Mouse (Mus musculus): ENCODE results near the gene Defa31. TPM values are rescaled to one million over a fixed set of nuclear protein-coding genes. Genes with fewer than 3 reads are reported as not detected.
"Not testable (repeated sequence)": the region's sequence is repeated elsewhere in the genome, so short reads cannot be mapped to it uniquely, and the experiment has no call there.

The Defa31 gene
- total RNA-seq (2021): not detected
- long read RNA-seq, experiment 1: 0 reads
- long read RNA-seq, experiment 2: 0 reads

DNA sequence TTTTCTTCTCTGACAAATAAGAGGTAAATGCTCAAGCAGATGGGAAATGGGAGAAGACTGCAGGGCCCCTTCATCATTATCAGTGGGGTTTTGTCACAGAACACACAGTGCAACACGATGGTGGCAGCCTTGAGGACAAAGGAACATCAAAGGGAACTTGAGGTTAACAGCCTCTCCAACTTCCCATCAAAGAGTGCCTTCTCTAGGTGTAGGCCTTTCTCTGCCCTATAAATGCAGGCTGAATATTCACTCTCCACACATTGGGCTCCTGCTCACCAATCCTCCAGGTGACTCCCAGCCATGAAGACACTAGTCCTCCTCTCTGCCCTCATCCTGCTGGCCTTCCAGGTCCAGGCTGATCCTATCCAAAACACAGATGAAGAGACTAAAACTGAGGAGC is at the start of gene Defa31:
TSS of gene Defa31 (plus strand) at position 301 of the 400 bp plus-strand sequence.
- not testable (repeated sequence) for DNase-seq (ENCODE audit: low spot score in 2 of 2)

DNA sequence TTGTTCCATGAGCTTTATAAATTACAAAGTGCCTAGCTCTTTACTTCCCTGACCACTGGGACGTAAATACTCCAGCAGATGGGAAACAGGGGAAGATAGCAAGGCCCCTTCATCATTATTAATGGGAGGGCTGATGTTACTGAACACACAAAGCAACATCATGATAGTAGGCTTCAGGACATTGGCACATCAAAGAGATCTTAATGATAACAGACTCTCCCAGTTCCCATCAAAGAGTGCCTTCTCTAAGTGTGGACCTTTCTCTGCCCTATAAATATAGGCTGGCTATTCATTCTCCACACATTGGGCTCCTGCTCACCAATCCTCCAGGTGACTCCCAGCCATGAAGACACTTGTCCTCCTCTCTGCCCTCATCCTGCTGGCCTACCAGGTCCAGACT is 29.4 kb upstream of the Defa31 start, which contains the start of gene Defa22:
TSS of gene Defa22 (plus strand) at position 301 of the 400 bp plus-strand sequence.
- not testable (repeated sequence) for DNase-seq (ENCODE audit: low spot score in 2 of 2)

GRCm38 (mm10) chr8:21201261-21201660 is 9.8 kb downstream of the Defa31 start, which contains the start of gene Gm15293:
Gene Gm15293, plus strand, starts transcription at chr8:21201561.
- DNase-seq (ENCODE audit: low spot score in 2 of 2): not testable (repeated sequence)

Other genes starting within 250 kb of the Defa31 start
- not detected for gene AY761185, start 246.9 kb upstream of the Defa31 start, total RNA-seq (2021)
- not detected for gene Defa21, start 166.1 kb upstream of the Defa31 start, total RNA-seq (2021)
- not detected for gene Defa23, start 136.6 kb upstream of the Defa31 start, total RNA-seq (2021)
- not detected for gene Defa35, start 126.6 kb upstream of the Defa31 start, total RNA-seq (2021)
- not detected for gene Defa25, start 107.2 kb upstream of the Defa31 start, total RNA-seq (2021)
- not detected for gene Gm14851, start 95.6 kb upstream of the Defa31 start, total RNA-seq (2021)
- not detected for gene Defa30, start 57.0 kb upstream of the Defa31 start, total RNA-seq (2021)
- gene Defa22, start 29.3 kb upstream of the Defa31 start, total RNA-seq (2021): not detected
- not detected for gene Gm15293, start 9.9 kb downstream of the Defa31 start, total RNA-seq (2021)
- not detected for gene Gm15292, start 58.1 kb downstream of the Defa31 start, total RNA-seq (2021)
- gene Defa27, start 123.9 kb downstream of the Defa31 start, total RNA-seq (2021): not detected
- not detected for gene Defa29, start 135.4 kb downstream of the Defa31 start, total RNA-seq (2021)
- not detected for gene Defa2, start 186.9 kb downstream of the Defa31 start, total RNA-seq (2021)
- not detected for gene Defa33, start 200.2 kb downstream of the Defa31 start, total RNA-seq (2021)
- not detected for gene Defa36, start 235.8 kb downstream of the Defa31 start, total RNA-seq (2021)

All from left cerebral cortex, adult 18-20 months (tissue).